Mouse (Mus musculus) cerebellum, adult 18-20 months (tissue): ENCODE results near the gene Mybpc3.

ENCODE experiments used
- DNase-seq, 2 experiments: peaks; one replicate each; pipeline ENCODE4 v3.0.0; 2021

Gene Mybpc3

GRCm38 (mm10) chr2:91175490-91175889 is 57.5 kb downstream of the Mybpc3 start:
- DNase-seq, result no peak

GRCm38 (mm10) chr2:91176234-91176633 is 58.3 kb downstream of the Mybpc3 start:
- no peak for DNase-seq

DNA sequence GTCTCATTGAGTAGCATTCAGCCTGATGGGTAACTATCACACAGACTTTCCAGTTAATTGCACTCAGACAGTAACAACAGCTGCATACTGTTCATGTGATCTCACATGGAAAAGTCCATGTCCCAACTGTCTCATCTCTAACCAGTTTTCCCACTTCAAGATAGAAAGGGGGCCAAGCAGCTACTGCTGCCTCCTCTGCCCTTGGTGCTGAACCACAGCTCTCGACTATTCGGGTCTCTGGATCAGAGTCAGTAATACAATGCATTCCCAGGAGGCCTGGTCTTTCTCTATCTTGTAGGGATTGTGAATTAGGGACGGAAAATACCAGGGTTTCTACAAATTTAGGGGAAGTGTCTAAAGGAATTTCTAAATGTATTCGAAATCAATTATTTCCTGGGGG is 61.9 kb downstream of the Mybpc3 start:
- DNase-seq, result no peak

DNA sequence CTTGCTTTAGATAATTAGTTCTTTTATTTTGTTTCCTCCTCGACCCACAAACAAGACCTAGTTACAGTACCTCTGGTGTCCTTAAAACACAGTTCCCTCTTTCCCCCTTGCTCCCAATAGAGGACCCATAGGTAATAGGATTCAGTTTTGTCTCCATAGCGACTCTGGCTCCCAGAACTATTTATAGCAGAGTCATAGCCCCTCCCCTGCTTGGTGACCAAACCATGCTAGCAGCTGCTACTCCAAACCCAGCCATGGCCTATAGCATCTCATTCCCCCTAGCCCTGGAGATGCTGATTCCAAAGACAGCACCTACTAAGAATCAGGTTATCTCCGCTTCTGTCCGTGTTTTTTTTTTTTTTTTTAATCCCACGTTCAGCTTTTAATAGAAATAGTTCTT is 62.8 kb downstream of the Mybpc3 start:
- DNase-seq, result peak; percentile 51 to 71

GRCm38 (mm10) chr2:91182016-91182404 is 64.1 kb downstream of the Mybpc3 start:
- DNase-seq, result peak; percentile 67 to 71

DNA sequence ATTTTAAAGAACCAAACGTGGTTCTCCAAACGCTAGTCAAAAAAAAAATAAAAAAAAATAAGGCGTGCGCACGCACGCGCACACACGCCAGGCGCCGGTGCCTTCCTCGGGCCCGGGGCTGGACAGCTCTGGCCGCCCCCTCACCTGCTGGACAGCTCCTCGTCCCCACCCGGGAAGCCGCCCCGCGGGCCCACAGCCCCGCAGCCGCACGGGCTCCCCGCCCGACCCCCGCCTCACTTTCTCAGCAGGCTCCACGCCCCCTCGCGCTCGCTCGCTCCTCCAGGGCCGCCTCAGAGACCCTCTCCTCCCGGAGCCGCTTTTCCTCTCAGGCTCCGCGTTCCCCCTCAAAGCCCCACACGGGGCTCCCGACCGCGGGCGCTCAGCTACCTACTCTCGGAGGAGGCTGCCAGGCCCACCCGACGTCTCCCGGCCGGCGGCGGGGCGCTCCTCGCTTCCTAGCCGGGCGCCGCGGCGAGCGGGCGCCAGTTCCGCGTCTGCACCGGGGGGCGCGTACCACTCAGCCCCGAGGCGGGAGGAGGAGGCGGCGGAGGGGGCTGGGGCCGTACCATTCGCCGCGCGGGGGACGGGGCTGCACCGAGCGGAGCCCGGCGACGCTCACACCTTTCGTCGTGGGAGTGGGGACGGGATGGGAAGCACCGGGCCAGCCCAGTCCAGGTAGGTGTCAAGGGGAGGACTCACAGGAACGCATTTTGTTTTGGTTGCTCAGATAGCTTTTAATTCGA is 64.6 kb downstream of the Mybpc3 start:
- DNase-seq, result peak; percentile 91 to 93

DNA sequence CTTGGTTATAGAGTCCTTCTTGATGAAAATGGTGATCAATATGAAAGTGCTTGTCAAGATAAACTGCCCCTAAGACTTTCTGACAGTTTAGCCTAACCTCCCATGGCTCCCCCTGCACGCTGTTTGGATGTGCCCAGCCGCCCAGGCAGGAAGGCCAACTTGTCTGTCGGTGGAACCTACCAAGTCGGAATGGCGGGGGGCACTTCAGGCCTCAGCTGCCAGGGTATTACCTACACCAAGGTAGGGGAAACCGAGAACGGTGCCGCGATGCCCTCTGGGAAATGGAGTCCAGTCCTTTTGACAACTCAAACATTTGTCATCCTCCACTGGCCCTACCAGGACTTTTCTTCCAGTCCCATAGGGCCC is 65.2 kb downstream of the Mybpc3 start:
- DNase-seq, result peak; percentile 98 to 100

GRCm38 (mm10) chr2:91183711-91184405 is 65.9 kb downstream of the Mybpc3 start, which contains the start of gene Madd:
TSS of gene Madd (minus strand) at chr2:91183837.
- DNase-seq, result no peak
